Mouse (Mus musculus) liver, embryonic 11.5 days (tissue): ENCODE measurements around the gene Creb5. TPM values are rescaled to one million over a fixed set of nuclear protein-coding genes. Genes with fewer than 3 reads are reported as not detected.

ENCODE experiments used
- ATAC-seq: fragments of 200-750 bp; cut with Nextera tagmentation; replicated peaks from 2 replicates; pipeline ENCODE4 v1.8.0; 2017; ENCODE audit warnings: moderate number of reproducible peaks, mild to moderate bottlenecking, moderate TSS enrichment, moderate library complexity; ENCODE audit not compliant: low FRiP score
- DNase-seq: peaks from one replicate; pipeline ENCODE4 v3.0.0-alpha.2; 2017; ENCODE audit warnings: low spot score
- H3K27ac ChIP-seq: fragments of 300-500 bp; sonication (generic); 2 replicates; pipeline ENCODE4 v1.5.1; 2014; ENCODE audit warnings: mild to moderate bottlenecking, low read depth, low read length, control low read depth
- H3K27me3 ChIP-seq: fragments of 300-500 bp; sonication (generic); replicated peaks from 2 replicates; pipeline ENCODE4 v1.6.1; 2014; ENCODE audit warnings: low read length, mixed read lengths; ENCODE audit not compliant: control insufficient read depth, insufficient read depth
- H3K36me3 ChIP-seq: fragments of 300-500 bp; sonication (generic); 2 replicates; pipeline ENCODE4 v1.6.1; 2014; ENCODE audit warnings: mild to moderate bottlenecking, low read length, moderate library complexity, mixed read lengths; ENCODE audit not compliant: control insufficient read depth, insufficient read depth
- H3K4me1 ChIP-seq: fragments of 300-500 bp; sonication (generic); replicated peaks from 2 replicates; pipeline ENCODE4 v1.6.1; 2014; ENCODE audit warnings: low read length, mixed read lengths; ENCODE audit not compliant: control insufficient read depth, insufficient read depth
- H3K4me2 ChIP-seq: fragments of 300-500 bp; sonication (generic); 2 replicates; pipeline ENCODE4 v1.6.1; 2014; ENCODE audit warnings: mild to moderate bottlenecking, control low read depth, moderate library complexity
- H3K4me3 ChIP-seq: fragments of 300-500 bp; sonication (generic); 2 replicates; pipeline ENCODE4 v1.5.1; 2014; ENCODE audit warnings: low read depth, low read length, control low read depth
- H3K9ac ChIP-seq: fragments of 300-500 bp; sonication (generic); 2 replicates; pipeline ENCODE4 v1.6.1; 2014; ENCODE audit warnings: low read depth, low read length, control low read depth
- H3K9me3 ChIP-seq: fragments of 300-500 bp; sonication (generic); 2 replicates; pipeline ENCODE4 v1.6.1; 2016; ENCODE audit warnings: low read length, inconsistent platforms, mixed read lengths; ENCODE audit not compliant: control insufficient read depth
- WGBS: fragments of 180-500 bp; shearing (Covaris S2); extraction: QIAGEN DNeasy Blood & Tissue Kit; methylation state at CpG from one replicate; pipeline ENCODE4 v1.1.7; 2014; 5-methylcytosine and 5-hydroxymethylcytosine counted together
- polyA plus RNA-seq: library from polyadenylated mRNA; unstranded; fragments of >200 nt; fragmentation: Nextera tagmentation; extraction: Ambion mirVana; gene quantifications from 2 replicates; pipeline ENCODE4 v1.2.1, GENCODE M21; 2014

The Creb5 gene
- polyA plus RNA-seq, 1 experiment from 2014 or later = 2.3 TPM

GRCm38 (mm10) chr6:53709694-53710442 is 422.8 kb downstream of the Creb5 start:
- no peak overlapping the region for H3K4me2 ChIP-seq
- H3K27ac ChIP-seq = no peak overlapping the region
- DNase-seq (no peak), ATAC-seq (no peak)
- no peak overlapping the region for H3K4me3 ChIP-seq
- WGBS = 86% methylated on average over 14 of the region's 14 CpGs
- H3K9me3 ChIP-seq = no peaks in the 10 kb centered on the region
- H3K4me1 ChIP-seq = no peaks in the 10 kb centered on the region
- H3K9ac ChIP-seq = no peak overlapping the region
- H3K36me3 ChIP-seq = no peaks in the 10 kb centered on the region
- no peaks in the 10 kb centered on the region for H3K27me3 ChIP-seq

GRCm38 (mm10) chr6:53710560-53710959 is 423.5 kb downstream of the Creb5 start:
- H3K4me2 ChIP-seq = no peak overlapping the region
- 62% methylated on average over 5 of the region's 5 CpGs for WGBS
- no peak for ATAC-seq

GRCm38 (mm10) chr6:53713152-53713551 is 426.1 kb downstream of the Creb5 start:
- Histone ChIP-seq H3K4me3 (no peak overlapping the region), H3K4me2 (no peak overlapping the region), H3K9me3 (no peaks in the 10 kb centered on the region), H3K36me3 (no peaks in the 10 kb centered on the region), H3K27ac (no peak overlapping the region), H3K9ac (no peak overlapping the region), H3K27me3 (no peaks in the 10 kb centered on the region), H3K4me1 (no peaks in the 10 kb centered on the region)
- WGBS = 69% methylated on average over 9 of the region's 9 CpGs
- ATAC-seq = no peak
- no peak for DNase-seq

More at GRCm38 (mm10) chr6:53710560-53710959, 423.5 kb downstream of the Creb5 start:
- Histone ChIP-seq H3K27ac (no peak overlapping the region), H3K27me3 (no peaks in the 10 kb centered on the region), H3K9me3 (no peaks in the 10 kb centered on the region), H3K4me1 (no peaks in the 10 kb centered on the region), H3K9ac (no peak overlapping the region), H3K36me3 (no peaks in the 10 kb centered on the region), H3K4me3 (no peak overlapping the region)
- no peak for DNase-seq

- H3K4me2 ChIP-seq = no peak overlapping the region
- ATAC-seq = no peak
- 82% methylated on average over 9 of the region's 9 CpGs for WGBS
These were observed 427.8 kb downstream of the Creb5 start for GRCm38 (mm10) chr6:53714908-53715321.

GRCm38 (mm10) chr6:53716013-53716412 is 428.9 kb downstream of the Creb5 start:
- Histone ChIP-seq H3K9ac (no peak overlapping the region), H3K4me2 (no peak overlapping the region), H3K4me3 (no peak overlapping the region), H3K27ac (no peak overlapping the region), H3K9me3 (no peaks in the 10 kb centered on the region), H3K36me3 (no peaks in the 10 kb centered on the region), H3K4me1 (no peaks in the 10 kb centered on the region), H3K27me3 (no peaks in the 10 kb centered on the region; the same call in 1 of the 2 replicates)
- 85% methylated on average over 9 of the region's 9 CpGs for WGBS
- DNase-seq = no peak
- no peak for ATAC-seq

More at GRCm38 (mm10) chr6:53714908-53715321, 427.8 kb downstream of the Creb5 start:
- no peak for DNase-seq
- Histone ChIP-seq H3K4me1 (no peaks in the 10 kb centered on the region), H3K36me3 (no peaks in the 10 kb centered on the region), H3K9me3 (no peaks in the 10 kb centered on the region), H3K27me3 (no peaks in the 10 kb centered on the region; the same call in 1 of the 2 replicates), H3K4me3 (no peak overlapping the region), H3K27ac (no peak overlapping the region), H3K9ac (no peak overlapping the region)

GRCm38 (mm10) chr6:53720009-53720408 is 432.9 kb downstream of the Creb5 start:
- H3K9ac ChIP-seq = no peak overlapping the region
- no peak for DNase-seq
- no peaks in the 10 kb centered on the region; the same call in 1 of the 2 replicates for H3K27me3 ChIP-seq
- H3K9me3 ChIP-seq = no peaks in the 10 kb centered on the region
- no peak overlapping the region for H3K4me2 ChIP-seq
- WGBS = 85% methylated on average over 3 of the region's 3 CpGs
- ATAC-seq = no peak
- H3K4me3 ChIP-seq = no peak overlapping the region
- H3K36me3 ChIP-seq = no peaks in the 10 kb centered on the region
- no peaks in the 10 kb centered on the region for H3K4me1 ChIP-seq
- no peak overlapping the region for H3K27ac ChIP-seq

GRCm38 (mm10) chr6:53721595-53721994 is 434.5 kb downstream of the Creb5 start:
- DNase-seq = peak; percentile 43
- no peak overlapping the region for H3K4me2 ChIP-seq
- H3K27me3 ChIP-seq = no peaks in the 10 kb centered on the region; the same call in 1 of the 2 replicates
- WGBS = 9% methylated on average over 9 of the region's 9 CpGs
- H3K9me3 ChIP-seq = no peaks in the 10 kb centered on the region
- H3K36me3 ChIP-seq = no peaks in the 10 kb centered on the region
- no peak for ATAC-seq
- no peak overlapping the region for H3K9ac ChIP-seq
- no peaks in the 10 kb centered on the region for H3K4me1 ChIP-seq
- H3K4me3 ChIP-seq = no peak overlapping the region
- no peak overlapping the region for H3K27ac ChIP-seq

- Histone ChIP-seq H3K4me2 (no peak overlapping the region), H3K9ac (no peak overlapping the region), H3K27ac (no peak overlapping the region), H3K4me1 (no peaks in the 10 kb centered on the region), H3K36me3 (no peaks in the 10 kb centered on the region), H3K4me3 (no peak overlapping the region), H3K27me3 (no peaks in the 10 kb centered on the region; the same call in 1 of the 2 replicates), H3K9me3 (no peaks in the 10 kb centered on the region)
- WGBS = 84% methylated on average over 4 of the region's 4 CpGs
- DNase-seq = no peak
- no peak for ATAC-seq
These were observed 435.6 kb downstream of the Creb5 start for GRCm38 (mm10) chr6:53722694-53723093.

GRCm38 (mm10) chr6:53730487-53730886 is 443.4 kb downstream of the Creb5 start:
- H3K4me1 ChIP-seq = no peaks in the 10 kb centered on the region
- H3K9me3 ChIP-seq = no peaks in the 10 kb centered on the region
- no peaks in the 10 kb centered on the region for H3K27me3 ChIP-seq
- H3K4me2 ChIP-seq = no peak overlapping the region
- DNase-seq (no peak), ATAC-seq (no peak)
- no peak overlapping the region for H3K4me3 ChIP-seq
- H3K9ac ChIP-seq = no peak overlapping the region
- WGBS = 87% methylated on average over 7 of the region's 7 CpGs
- H3K27ac ChIP-seq = no peak overlapping the region
- no peaks in the 10 kb centered on the region for H3K36me3 ChIP-seq
